Mouse (Mus musculus): ENCODE measurements around the gene Slc44a1.

Slc44a1 gene

GRCm38 (mm10) chr4:53637269-53637909, 197.2 kb downstream of the Slc44a1 start:
- H3K9me3 ChIP-seq (ENCODE audit: low read length), result peaks cover 11% of the 10 kb centered on the region; the same call in 1 of the 2 replicates
- TF ChIP-seq POU5F1 (IDR thresholded peaks at IDR 0.05; ENCODE audit: borderline replicate concordance, low read length), result no peak
- TF ChIP-seq NANOG (IDR thresholded peaks at IDR 0.05; ENCODE audit: borderline replicate concordance, low read length), result no peak
- no peak for TF ChIP-seq CTCF (conservative IDR thresholded peaks at IDR 0.05; ENCODE audit: low read length)
- peaks cover 26% of the 10 kb centered on the region for H3K4me1 ChIP-seq (replicated peaks; ENCODE audit: low read depth, low read length)
- no peaks in the 10 kb centered on the region for H3K27me3 ChIP-seq (ENCODE audit: insufficient read depth, low read length)
- no peak overlapping the region for H3K4me3 ChIP-seq (replicated peaks; ENCODE audit: low read length)
- peaks cover 12% of the 10 kb centered on the region; the same call in 1 of the 2 replicates for H3K36me3 ChIP-seq (ENCODE audit: insufficient read depth, low read length)

- peaks cover 12% of the 10 kb centered on the region; the same call in 1 of the 2 replicates for H3K36me3 ChIP-seq (ENCODE audit: insufficient read depth, low read length)
- TF ChIP-seq POU5F1 (IDR thresholded peaks at IDR 0.05; ENCODE audit: borderline replicate concordance, low read length) (no peak), CTCF (conservative IDR thresholded peaks at IDR 0.05; ENCODE audit: low read length) (no peak), NANOG (IDR thresholded peaks at IDR 0.05; ENCODE audit: borderline replicate concordance, low read length) (no peak)
- H3K9me3 ChIP-seq (ENCODE audit: low read length), result peaks cover 11% of the 10 kb centered on the region; the same call in 1 of the 2 replicates
- no peaks in the 10 kb centered on the region for H3K27me3 ChIP-seq (ENCODE audit: insufficient read depth, low read length)
- H3K4me3 ChIP-seq (replicated peaks; ENCODE audit: low read length), result no peak overlapping the region
- H3K4me1 ChIP-seq (replicated peaks; ENCODE audit: low read depth, low read length), result peaks cover 19% of the 10 kb centered on the region
Measured at GRCm38 (mm10) chr4:53638549-53639123, 198.4 kb downstream of the Slc44a1 start.

DNA sequence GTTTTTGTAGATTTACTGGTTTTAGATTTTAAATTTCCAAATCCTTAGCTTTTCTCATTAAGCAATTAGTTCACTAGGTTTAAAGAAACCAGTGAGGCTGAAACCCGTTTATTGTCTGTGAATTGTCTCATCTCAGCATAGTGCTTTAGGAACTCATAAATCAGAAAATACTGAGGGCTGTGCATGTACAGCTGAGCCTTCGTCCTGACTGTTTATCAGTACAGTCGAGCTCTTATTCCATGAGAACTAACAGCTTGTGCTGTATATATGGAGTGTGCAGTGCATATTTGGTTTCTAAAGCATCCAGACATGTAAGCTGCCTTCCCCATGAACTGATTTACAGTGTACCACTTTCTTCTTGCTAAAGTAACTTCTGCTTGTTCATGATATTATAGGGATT, 217.8 kb downstream of the Slc44a1 start:
- H3K27me3 ChIP-seq (ENCODE audit: insufficient read depth, low read length), result no peaks in the 10 kb centered on the region
- TF ChIP-seq POU5F1 (IDR thresholded peaks at IDR 0.05; ENCODE audit: borderline replicate concordance, low read length) (no peak), NANOG (IDR thresholded peaks at IDR 0.05; ENCODE audit: borderline replicate concordance, low read length) (no peak), CTCF (conservative IDR thresholded peaks at IDR 0.05; ENCODE audit: low read length) (no peak)
- no peak overlapping the region for H3K4me3 ChIP-seq (replicated peaks; ENCODE audit: low read length)
- H3K36me3 ChIP-seq (ENCODE audit: insufficient read depth, low read length), result peaks cover 11% of the 10 kb centered on the region
- no peaks in the 10 kb centered on the region for H3K4me1 ChIP-seq (replicated peaks; ENCODE audit: low read depth, low read length)
- no peaks in the 10 kb centered on the region for H3K9me3 ChIP-seq (ENCODE audit: low read length)

- Histone ChIP-seq H3K4me3 (replicated peaks; ENCODE audit: low read length) (no peak overlapping the region), H3K36me3 (ENCODE audit: insufficient read depth, low read length) (peaks cover 5% of the 10 kb centered on the region; the same call in 1 of the 2 replicates), H3K4me1 (replicated peaks; ENCODE audit: low read depth, low read length) (no peaks in the 10 kb centered on the region), H3K27me3 (ENCODE audit: insufficient read depth, low read length) (no peaks in the 10 kb centered on the region), H3K9me3 (ENCODE audit: low read length) (no peaks in the 10 kb centered on the region)
- TF ChIP-seq NANOG (IDR thresholded peaks at IDR 0.05; ENCODE audit: borderline replicate concordance, low read length) (no peak), POU5F1 (IDR thresholded peaks at IDR 0.05; ENCODE audit: borderline replicate concordance, low read length) (no peak), CTCF (conservative IDR thresholded peaks at IDR 0.05; ENCODE audit: low read length) (no peak)
Measured at GRCm38 (mm10) chr4:53660711-53661110, 220.5 kb downstream of the Slc44a1 start.

Measured in E14TG2a.4 (cell line).